Mouse (Mus musculus): ENCODE results near the gene Plcb1.

GRCm38 (mm10) chr2:135318136-135318535, 532.3 kb downstream of the Plcb1 start:
- no peak for TF ChIP-seq CTCF (IDR thresholded peaks at IDR 0.05; ENCODE audit: extremely low read depth, insufficient read length, insufficient replicate concordance, low read depth, low read length)
- TF ChIP-seq POLR2A (IDR thresholded peaks at IDR 0.05; ENCODE audit: low read depth, low read length), result no peak
